Mouse (Mus musculus): Measurements from ENCODE around the gene Fuz. TPM values are rescaled to one million over a fixed set of nuclear protein-coding genes. Genes with fewer than 3 reads are reported as not detected.

The Fuz gene
- polyA plus RNA-seq, 1 experiment from 2014 or later = 17.6 TPM

- DNase-seq (ENCODE audit: low spot score) (peak; percentile 71), ATAC-seq (replicated peaks; ENCODE audit: low FRiP score) (peak; percentile 51)
- H3K9ac ChIP-seq (ENCODE audit: low read depth, low read length) = peak overlapping the region; percentile 41; the same call in 1 of the 2 replicates
- peaks cover 55% of the 10 kb centered on the region for H3K36me3 ChIP-seq (ENCODE audit: control insufficient read depth, insufficient read depth, low read length)
- no peak overlapping the region for H3K27ac ChIP-seq (ENCODE audit: low read depth, low read length)
- H3K4me1 ChIP-seq (replicated peaks; ENCODE audit: control insufficient read depth, insufficient read depth, low read length) = peaks cover 36% of the 10 kb centered on the region
- H3K4me2 ChIP-seq = peak overlapping the region; percentile 65
- peak overlapping the region; percentile 28 for H3K4me3 ChIP-seq (ENCODE audit: low read depth, low read length)
- WGBS = 15% methylated on average over 21 of the region's 21 CpGs
- no peaks in the 10 kb centered on the region for H3K9me3 ChIP-seq (ENCODE audit: control insufficient read depth, low read length)
- no peaks in the 10 kb centered on the region for H3K27me3 ChIP-seq (replicated peaks; ENCODE audit: control insufficient read depth, insufficient read depth, low read length)
Measured at GRCm38 (mm10) chr7:44901230-44901722, 5.4 kb downstream of the Fuz start.

GRCm38 (mm10) chr7:44905430-44905829 is 9.6 kb downstream of the Fuz start:
- Histone ChIP-seq H3K9ac (ENCODE audit: low read depth, low read length) (no peak overlapping the region), H3K4me2 (no peak overlapping the region), H3K9me3 (ENCODE audit: control insufficient read depth, low read length) (no peaks in the 10 kb centered on the region), H3K4me3 (ENCODE audit: low read depth, low read length) (no peak overlapping the region), H3K27ac (ENCODE audit: low read depth, low read length) (no peak overlapping the region), H3K4me1 (replicated peaks; ENCODE audit: control insufficient read depth, insufficient read depth, low read length) (peaks cover 11% of the 10 kb centered on the region), H3K27me3 (replicated peaks; ENCODE audit: control insufficient read depth, insufficient read depth, low read length) (no peaks in the 10 kb centered on the region), H3K36me3 (ENCODE audit: control insufficient read depth, insufficient read depth, low read length) (peaks cover 64% of the 10 kb centered on the region)
- no peak for ATAC-seq (replicated peaks; ENCODE audit: low FRiP score)
- no peak for DNase-seq (ENCODE audit: low spot score)
- 95% methylated on average over 20 of the region's 20 CpGs for WGBS

- no peak for DNase-seq (ENCODE audit: low spot score)
- Histone ChIP-seq H3K27me3 (replicated peaks; ENCODE audit: control insufficient read depth, insufficient read depth, low read length) (no peaks in the 10 kb centered on the region), H3K9me3 (ENCODE audit: control insufficient read depth, low read length) (no peaks in the 10 kb centered on the region), H3K27ac (ENCODE audit: low read depth, low read length) (no peak overlapping the region), H3K4me1 (replicated peaks; ENCODE audit: control insufficient read depth, insufficient read depth, low read length) (no peaks in the 10 kb centered on the region), H3K9ac (ENCODE audit: low read depth, low read length) (no peak overlapping the region), H3K36me3 (ENCODE audit: control insufficient read depth, insufficient read depth, low read length) (peaks cover 61% of the 10 kb centered on the region), H3K4me2 (no peak overlapping the region; the same call in 1 of the 2 replicates), H3K4me3 (ENCODE audit: low read depth, low read length) (no peak overlapping the region)
- no peak for ATAC-seq (replicated peaks; ENCODE audit: low FRiP score)
- 84% methylated on average over 15 of the region's 15 CpGs for WGBS
Measured at GRCm38 (mm10) chr7:44908706-44909476, 13.0 kb downstream of the Fuz start.

GRCm38 (mm10) chr7:44914396-44914795 is 18.5 kb downstream of the Fuz start:
- Histone ChIP-seq H3K4me3 (ENCODE audit: low read depth, low read length) (no peak overlapping the region), H3K4me1 (replicated peaks; ENCODE audit: control insufficient read depth, insufficient read depth, low read length) (peaks cover 16% of the 10 kb centered on the region), H3K9me3 (ENCODE audit: control insufficient read depth, low read length) (no peaks in the 10 kb centered on the region), H3K9ac (ENCODE audit: low read depth, low read length) (no peak overlapping the region), H3K4me2 (no peak overlapping the region), H3K36me3 (ENCODE audit: control insufficient read depth, insufficient read depth, low read length) (peaks cover 27% of the 10 kb centered on the region; the same call in 1 of the 2 replicates), H3K27me3 (replicated peaks; ENCODE audit: control insufficient read depth, insufficient read depth, low read length) (no peaks in the 10 kb centered on the region), H3K27ac (ENCODE audit: low read depth, low read length) (no peak overlapping the region)
- ATAC-seq (replicated peaks; ENCODE audit: low FRiP score) (no peak), DNase-seq (ENCODE audit: low spot score) (no peak)
- 97% methylated on average over 2 of the region's 2 CpGs for WGBS

- whole genome bisulfite sequencing = 92% methylated on average over 9 of the region's 9 CpGs
- DNase-seq (ENCODE audit: low spot score) = no peak
Measured at GRCm38 (mm10) chr7:44915314-44915713, 19.4 kb downstream of the Fuz start.

GRCm38 (mm10) chr7:44916191-44916590 is 20.3 kb downstream of the Fuz start:
- DNase-seq (ENCODE audit: low spot score) = no peak
- Histone ChIP-seq H3K9ac (ENCODE audit: low read depth, low read length) (no peak overlapping the region), H3K27ac (ENCODE audit: low read depth, low read length) (no peak overlapping the region), H3K27me3 (replicated peaks; ENCODE audit: control insufficient read depth, insufficient read depth, low read length) (no peaks in the 10 kb centered on the region), H3K4me1 (replicated peaks; ENCODE audit: control insufficient read depth, insufficient read depth, low read length) (peaks cover 16% of the 10 kb centered on the region), H3K9me3 (ENCODE audit: control insufficient read depth, low read length) (no peaks in the 10 kb centered on the region), H3K4me2 (no peak overlapping the region), H3K4me3 (ENCODE audit: low read depth, low read length) (no peak overlapping the region), H3K36me3 (ENCODE audit: control insufficient read depth, insufficient read depth, low read length) (peaks cover 25% of the 10 kb centered on the region; the same call in 1 of the 2 replicates)
- WGBS = 93% methylated on average over 6 of the region's 6 CpGs
- ATAC-seq (replicated peaks; ENCODE audit: low FRiP score) = no peak

More at GRCm38 (mm10) chr7:44915314-44915713, 19.4 kb downstream of the Fuz start:
- no peak for ATAC-seq (replicated peaks; ENCODE audit: low FRiP score)
- peaks cover 16% of the 10 kb centered on the region for H3K4me1 ChIP-seq (replicated peaks; ENCODE audit: control insufficient read depth, insufficient read depth, low read length)
- no peaks in the 10 kb centered on the region for H3K9me3 ChIP-seq (ENCODE audit: control insufficient read depth, low read length)
- H3K4me2 ChIP-seq = no peak overlapping the region
- H3K4me3 ChIP-seq (ENCODE audit: low read depth, low read length) = no peak overlapping the region
- H3K36me3 ChIP-seq (ENCODE audit: control insufficient read depth, insufficient read depth, low read length) = peaks cover 29% of the 10 kb centered on the region; the same call in 1 of the 2 replicates
- H3K27ac ChIP-seq (ENCODE audit: low read depth, low read length) = no peak overlapping the region
- no peaks in the 10 kb centered on the region for H3K27me3 ChIP-seq (replicated peaks; ENCODE audit: control insufficient read depth, insufficient read depth, low read length)
- no peak overlapping the region for H3K9ac ChIP-seq (ENCODE audit: low read depth, low read length)

GRCm38 (mm10) chr7:44916881-44917280 is 21.0 kb downstream of the Fuz start:
- DNase-seq (ENCODE audit: low spot score) = no peak
- H3K36me3 ChIP-seq (ENCODE audit: control insufficient read depth, insufficient read depth, low read length) = peaks cover 26% of the 10 kb centered on the region
- peaks cover 16% of the 10 kb centered on the region for H3K4me1 ChIP-seq (replicated peaks; ENCODE audit: control insufficient read depth, insufficient read depth, low read length)
- H3K27ac ChIP-seq (ENCODE audit: low read depth, low read length) = no peak overlapping the region
- H3K9ac ChIP-seq (ENCODE audit: low read depth, low read length) = no peak overlapping the region
- 93% methylated on average over 4 of the region's 4 CpGs for WGBS
- no peak overlapping the region for H3K4me3 ChIP-seq (ENCODE audit: low read depth, low read length)
- ATAC-seq (replicated peaks; ENCODE audit: low FRiP score) = peak; percentile 14; the same call in 1 of the 2 replicates
- no peaks in the 10 kb centered on the region for H3K27me3 ChIP-seq (replicated peaks; ENCODE audit: control insufficient read depth, insufficient read depth, low read length)
- H3K9me3 ChIP-seq (ENCODE audit: control insufficient read depth, low read length) = no peaks in the 10 kb centered on the region
- H3K4me2 ChIP-seq = no peak overlapping the region

- Histone ChIP-seq H3K9me3 (ENCODE audit: control insufficient read depth, low read length) (no peaks in the 10 kb centered on the region), H3K9ac (ENCODE audit: low read depth, low read length) (no peak overlapping the region), H3K36me3 (ENCODE audit: control insufficient read depth, insufficient read depth, low read length) (peaks cover 31% of the 10 kb centered on the region), H3K27ac (ENCODE audit: low read depth, low read length) (no peak overlapping the region), H3K4me1 (replicated peaks; ENCODE audit: control insufficient read depth, insufficient read depth, low read length) (peaks cover 24% of the 10 kb centered on the region), H3K27me3 (replicated peaks; ENCODE audit: control insufficient read depth, insufficient read depth, low read length) (no peaks in the 10 kb centered on the region), H3K4me2 (no peak overlapping the region), H3K4me3 (ENCODE audit: low read depth, low read length) (no peak overlapping the region)
- no peak for DNase-seq (ENCODE audit: low spot score)
- no peak for ATAC-seq (replicated peaks; ENCODE audit: low FRiP score)
- 66% methylated on average over 3 of the region's 3 CpGs for WGBS
Measured at GRCm38 (mm10) chr7:44918219-44918618, 22.3 kb downstream of the Fuz start.

- 94% methylated on average over 5 of the region's 5 CpGs for WGBS
- peaks cover 24% of the 10 kb centered on the region for H3K4me1 ChIP-seq (replicated peaks; ENCODE audit: control insufficient read depth, insufficient read depth, low read length)
- no peak overlapping the region for H3K4me2 ChIP-seq
- H3K9me3 ChIP-seq (ENCODE audit: control insufficient read depth, low read length) = no peaks in the 10 kb centered on the region
- H3K27me3 ChIP-seq (replicated peaks; ENCODE audit: control insufficient read depth, insufficient read depth, low read length) = no peaks in the 10 kb centered on the region
- no peak for DNase-seq (ENCODE audit: low spot score)
- no peak overlapping the region for H3K4me3 ChIP-seq (ENCODE audit: low read depth, low read length)
- ATAC-seq (replicated peaks; ENCODE audit: low FRiP score) = no peak
- peaks cover 25% of the 10 kb centered on the region for H3K36me3 ChIP-seq (ENCODE audit: control insufficient read depth, insufficient read depth, low read length)
- no peak overlapping the region for H3K9ac ChIP-seq (ENCODE audit: low read depth, low read length)
- H3K27ac ChIP-seq (ENCODE audit: low read depth, low read length) = no peak overlapping the region
Measured at GRCm38 (mm10) chr7:44919127-44919526, 23.2 kb downstream of the Fuz start.

Measured in liver, embryonic 11.5 days (tissue).